Mouse (Mus musculus): ENCODE measurements around the gene Olfr463. TPM values are rescaled to one million over a fixed set of nuclear protein-coding genes. Genes with fewer than 3 reads are reported as not detected.
A peak's percentile ranks its signal among the peaks of the same experiment; 100 is the strongest.

The Olfr463 gene
- not detected in 2 replicates for polyA plus RNA-seq (2014; fragmentation: Nextera tagmentation; extraction: Ambion mirVana)

DNA sequence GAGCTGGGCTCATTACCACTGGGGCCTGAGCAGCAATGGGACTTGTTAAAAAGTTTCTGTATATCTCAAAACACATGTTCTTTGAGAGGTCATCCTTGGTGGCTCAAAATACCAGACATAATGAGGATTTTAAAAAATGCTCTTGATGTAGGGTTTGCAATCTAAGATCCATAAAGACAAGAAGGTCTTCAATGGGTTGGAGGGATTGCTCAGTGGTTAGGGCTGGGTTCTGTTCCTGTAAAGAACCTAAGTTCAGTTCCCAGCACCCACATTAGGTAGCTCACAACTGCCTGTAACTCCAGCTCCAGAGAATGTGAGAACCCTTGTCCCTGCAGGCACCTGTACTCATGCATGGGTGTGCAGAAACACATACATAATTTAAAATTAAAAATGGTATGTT is at the start of gene Olfr463:
Gene Olfr463 (minus strand): TSS at position 101 of the 400 bp plus-strand sequence.
- H3K27me3 ChIP-seq (replicated peaks; ENCODE audit: control insufficient read depth, insufficient read depth, low read length): no peaks in the 10 kb centered on the region
- H3K9ac ChIP-seq (ENCODE audit: low read length): no peak within 1 kb of the TSS
- H3K36me3 ChIP-seq (ENCODE audit: control insufficient read depth, insufficient read depth, low read length): no peaks in the 10 kb centered on the region
- H3K4me2 ChIP-seq (ENCODE audit: low read length): no peak within 1 kb of the TSS
- H3K9me3 ChIP-seq (replicated peaks; ENCODE audit: control insufficient read depth, low read length): no peaks in the 10 kb centered on the region
- ATAC-seq (no peak), DNase-seq (ENCODE audit: low spot score) (no peak)
- H3K4me1 ChIP-seq (ENCODE audit: control insufficient read depth, insufficient read depth, low read length): no peaks in the 10 kb centered on the region
- H3K27ac ChIP-seq (ENCODE audit: low read depth, low read length): no peak within 1 kb of the TSS
- H3K4me3 ChIP-seq (ENCODE audit: low read depth, low read length): no peak within 1 kb of the TSS

DNA sequence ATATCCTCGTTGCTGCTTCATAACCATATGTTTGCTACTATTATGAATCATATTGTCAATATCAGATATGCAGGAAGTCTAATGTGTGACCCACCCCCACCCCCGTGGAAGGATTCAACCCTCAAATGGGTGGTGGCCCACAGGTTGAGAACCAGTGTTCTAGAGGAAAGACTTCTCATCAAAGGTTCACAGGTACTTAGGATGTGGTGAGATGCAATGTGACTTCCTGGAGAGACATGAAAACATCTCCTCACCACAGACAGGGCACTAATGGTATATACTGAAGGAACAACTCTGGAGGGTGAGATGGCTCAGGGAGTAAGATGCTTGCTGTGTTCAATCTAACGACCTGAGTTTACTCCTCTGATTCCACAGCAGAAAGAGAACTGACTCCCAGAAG is 38.3 kb upstream of the Olfr463 start:
- H3K4me2 ChIP-seq (ENCODE audit: low read length): no peak overlapping the region
- no peaks in the 10 kb centered on the region for H3K27me3 ChIP-seq (replicated peaks; ENCODE audit: control insufficient read depth, insufficient read depth, low read length)
- ATAC-seq (no peak), DNase-seq (ENCODE audit: low spot score) (no peak)
- no peaks in the 10 kb centered on the region for H3K4me1 ChIP-seq (ENCODE audit: control insufficient read depth, insufficient read depth, low read length)
- no peaks in the 10 kb centered on the region for H3K36me3 ChIP-seq (ENCODE audit: control insufficient read depth, insufficient read depth, low read length)
- 74% methylated on average over 3 of the region's 3 CpGs for WGBS
- no peak overlapping the region for H3K9ac ChIP-seq (ENCODE audit: low read length)
- no peak overlapping the region for H3K27ac ChIP-seq (ENCODE audit: low read depth, low read length)
- H3K4me3 ChIP-seq (ENCODE audit: low read depth, low read length): no peak overlapping the region
- no peaks in the 10 kb centered on the region for H3K9me3 ChIP-seq (replicated peaks; ENCODE audit: control insufficient read depth, low read length)

DNA sequence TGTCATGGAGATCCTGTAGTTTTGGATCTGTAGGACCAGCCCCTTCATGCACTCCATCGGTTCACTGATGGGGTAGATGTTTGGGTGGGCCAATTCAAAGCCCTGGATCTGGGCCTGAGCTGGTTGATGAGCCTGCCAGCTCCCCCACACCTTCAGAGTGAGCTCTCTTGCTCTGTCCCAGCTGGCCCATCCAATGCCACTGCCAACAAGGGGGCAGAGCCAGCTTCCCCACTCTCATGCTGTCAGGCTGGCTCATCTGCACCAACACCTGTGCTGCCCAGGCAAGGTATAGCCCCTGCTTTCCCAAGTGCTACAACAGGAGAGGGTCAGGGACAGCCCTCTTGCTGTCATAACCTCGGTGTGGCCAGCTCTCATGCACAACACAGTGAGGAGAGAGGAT is 36.5 kb upstream of the Olfr463 start:
- 80% methylated on average over 2 of the region's 2 CpGs for WGBS
- Histone ChIP-seq H3K9me3 (replicated peaks; ENCODE audit: control insufficient read depth, low read length) (no peaks in the 10 kb centered on the region), H3K27me3 (replicated peaks; ENCODE audit: control insufficient read depth, insufficient read depth, low read length) (no peaks in the 10 kb centered on the region), H3K27ac (ENCODE audit: low read depth, low read length) (no peak overlapping the region), H3K4me1 (ENCODE audit: control insufficient read depth, insufficient read depth, low read length) (no peaks in the 10 kb centered on the region), H3K4me2 (ENCODE audit: low read length) (no peak overlapping the region), H3K4me3 (ENCODE audit: low read depth, low read length) (no peak overlapping the region), H3K36me3 (ENCODE audit: control insufficient read depth, insufficient read depth, low read length) (no peaks in the 10 kb centered on the region), H3K9ac (ENCODE audit: low read length) (no peak overlapping the region)
- DNase-seq (ENCODE audit: low spot score) (no peak), ATAC-seq (no peak)

DNA sequence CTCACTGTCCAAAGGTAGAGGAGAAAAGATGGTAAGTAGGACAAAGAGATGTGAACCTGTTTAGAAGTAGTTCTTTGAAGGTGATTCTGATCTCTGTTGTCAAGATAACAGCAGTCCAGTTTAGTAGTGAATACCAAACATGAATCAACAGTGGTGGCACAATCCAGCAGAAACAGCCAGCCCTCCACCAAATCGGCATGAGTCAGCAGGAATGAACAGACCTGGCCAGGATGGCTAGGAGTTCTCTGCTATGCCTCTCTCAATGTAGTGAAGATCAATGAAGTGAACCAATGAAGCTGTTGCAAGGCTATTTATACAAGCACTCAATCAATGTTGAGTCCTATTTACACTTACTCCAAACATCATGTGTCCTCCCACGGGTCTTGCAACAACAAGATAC is 33.2 kb upstream of the Olfr463 start:
- no peaks in the 10 kb centered on the region for H3K36me3 ChIP-seq (ENCODE audit: control insufficient read depth, insufficient read depth, low read length)
- no peak overlapping the region for H3K4me3 ChIP-seq (ENCODE audit: low read depth, low read length)
- no peaks in the 10 kb centered on the region for H3K4me1 ChIP-seq (ENCODE audit: control insufficient read depth, insufficient read depth, low read length)
- H3K27ac ChIP-seq (ENCODE audit: low read depth, low read length): no peak overlapping the region
- no peaks in the 10 kb centered on the region for H3K27me3 ChIP-seq (replicated peaks; ENCODE audit: control insufficient read depth, insufficient read depth, low read length)
- DNase-seq (ENCODE audit: low spot score): no peak
- no peak overlapping the region for H3K9ac ChIP-seq (ENCODE audit: low read length)
- ATAC-seq: no peak
- WGBS: 100% methylated on average over 2 of the region's 2 CpGs
- H3K4me2 ChIP-seq (ENCODE audit: low read length): no peak overlapping the region
- H3K9me3 ChIP-seq (replicated peaks; ENCODE audit: control insufficient read depth, low read length): no peaks in the 10 kb centered on the region

DNA sequence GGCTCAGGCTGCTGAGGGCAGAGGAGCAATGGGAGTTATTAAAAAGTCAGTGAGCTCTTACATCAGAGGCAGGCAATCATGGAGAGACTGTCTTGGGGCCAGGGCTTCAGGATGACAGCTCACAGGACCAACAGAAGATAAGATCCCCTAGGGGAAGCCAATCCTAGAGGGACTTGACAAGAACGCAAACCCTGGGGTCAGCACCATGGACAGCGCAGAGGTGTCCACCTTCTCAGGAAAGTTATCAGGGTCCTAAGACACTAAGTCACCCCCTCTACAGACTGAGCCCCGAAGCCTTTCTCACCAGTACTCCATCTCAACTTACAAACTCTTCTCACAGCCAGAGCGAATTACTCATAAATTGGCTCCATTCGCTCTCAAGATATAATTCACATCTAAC is 23.8 kb upstream of the Olfr463 start, which contains the start of gene Olfr464:
Gene Olfr464 (minus strand): TSS at position 2 of the 400 bp plus-strand sequence.
- Histone ChIP-seq H3K27me3 (replicated peaks; ENCODE audit: control insufficient read depth, insufficient read depth, low read length) (no peaks in the 10 kb centered on the region), H3K9ac (ENCODE audit: low read length) (no peak within 1 kb of the TSS), H3K27ac (ENCODE audit: low read depth, low read length) (no peak within 1 kb of the TSS), H3K36me3 (ENCODE audit: control insufficient read depth, insufficient read depth, low read length) (no peaks in the 10 kb centered on the region), H3K4me2 (ENCODE audit: low read length) (no peak within 1 kb of the TSS), H3K9me3 (replicated peaks; ENCODE audit: control insufficient read depth, low read length) (no peaks in the 10 kb centered on the region), H3K4me1 (ENCODE audit: control insufficient read depth, insufficient read depth, low read length) (no peaks in the 10 kb centered on the region), H3K4me3 (ENCODE audit: low read depth, low read length) (no peak within 1 kb of the TSS)
- 35% methylated on average over 5 of the region's 5 CpGs for WGBS
- ATAC-seq (no peak), DNase-seq (ENCODE audit: low spot score) (peak; percentile 3)

DNA sequence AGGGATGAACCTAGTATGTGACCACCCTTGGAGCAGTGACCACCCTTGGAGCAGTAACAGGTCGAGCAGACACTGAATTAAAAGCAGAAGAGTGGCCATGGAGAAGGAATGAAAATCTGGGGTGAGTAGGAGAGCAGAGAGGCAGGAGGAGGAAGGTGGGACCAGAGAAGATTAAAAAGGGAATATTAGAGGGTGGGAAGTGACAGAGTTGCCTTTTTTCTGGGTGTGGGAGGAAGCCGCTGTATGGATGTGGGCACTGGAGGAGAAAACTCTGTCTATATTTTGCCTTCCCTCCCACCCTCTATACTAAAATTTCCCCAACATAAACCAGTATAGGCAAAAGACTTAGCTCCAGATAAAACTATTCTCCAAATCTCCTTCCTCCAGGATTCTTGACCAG is 23.1 kb upstream of the Olfr463 start:
- DNase-seq (ENCODE audit: low spot score) (no peak), ATAC-seq (no peak)
- Histone ChIP-seq H3K4me2 (ENCODE audit: low read length) (no peak overlapping the region), H3K4me1 (ENCODE audit: control insufficient read depth, insufficient read depth, low read length) (no peaks in the 10 kb centered on the region), H3K4me3 (ENCODE audit: low read depth, low read length) (no peak overlapping the region), H3K9me3 (replicated peaks; ENCODE audit: control insufficient read depth, low read length) (no peaks in the 10 kb centered on the region), H3K36me3 (ENCODE audit: control insufficient read depth, insufficient read depth, low read length) (no peaks in the 10 kb centered on the region), H3K27me3 (replicated peaks; ENCODE audit: control insufficient read depth, insufficient read depth, low read length) (no peaks in the 10 kb centered on the region), H3K9ac (ENCODE audit: low read length) (no peak overlapping the region), H3K27ac (ENCODE audit: low read depth, low read length) (no peak overlapping the region)
- 62% methylated on average over 2 of the region's 2 CpGs for whole genome bisulfite sequencing

DNA sequence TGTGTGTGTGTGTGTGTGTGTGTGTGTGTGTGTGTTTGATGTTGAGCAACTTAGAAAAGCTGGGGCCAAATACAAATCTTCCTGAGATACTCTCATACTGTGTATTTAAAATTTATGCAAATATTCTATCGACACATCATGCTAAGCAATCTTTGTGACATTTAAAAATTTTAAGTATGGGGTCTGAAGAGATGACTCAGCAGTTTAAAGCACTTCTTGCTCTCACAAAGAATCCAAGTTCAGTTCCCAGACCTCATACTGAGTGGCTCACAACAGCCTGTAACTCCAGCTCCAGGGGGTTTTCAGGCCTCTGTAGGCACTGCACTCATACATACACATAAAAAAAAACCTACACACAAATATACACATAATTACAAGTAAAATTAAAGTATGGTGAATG is 18.8 kb upstream of the Olfr463 start:
- no peak overlapping the region for H3K4me2 ChIP-seq (ENCODE audit: low read length)
- no peaks in the 10 kb centered on the region for H3K27me3 ChIP-seq (replicated peaks; ENCODE audit: control insufficient read depth, insufficient read depth, low read length)
- DNase-seq (ENCODE audit: low spot score) (no peak), ATAC-seq (no peak)
- H3K4me3 ChIP-seq (ENCODE audit: low read depth, low read length): no peak overlapping the region
- WGBS: 91% methylated on average over 1 of the region's 1 CpGs
- H3K27ac ChIP-seq (ENCODE audit: low read depth, low read length): no peak overlapping the region
- H3K9ac ChIP-seq (ENCODE audit: low read length): no peak overlapping the region
- no peaks in the 10 kb centered on the region for H3K4me1 ChIP-seq (ENCODE audit: control insufficient read depth, insufficient read depth, low read length)
- H3K36me3 ChIP-seq (ENCODE audit: control insufficient read depth, insufficient read depth, low read length): no peaks in the 10 kb centered on the region
- H3K9me3 ChIP-seq (replicated peaks; ENCODE audit: control insufficient read depth, low read length): no peaks in the 10 kb centered on the region

DNA sequence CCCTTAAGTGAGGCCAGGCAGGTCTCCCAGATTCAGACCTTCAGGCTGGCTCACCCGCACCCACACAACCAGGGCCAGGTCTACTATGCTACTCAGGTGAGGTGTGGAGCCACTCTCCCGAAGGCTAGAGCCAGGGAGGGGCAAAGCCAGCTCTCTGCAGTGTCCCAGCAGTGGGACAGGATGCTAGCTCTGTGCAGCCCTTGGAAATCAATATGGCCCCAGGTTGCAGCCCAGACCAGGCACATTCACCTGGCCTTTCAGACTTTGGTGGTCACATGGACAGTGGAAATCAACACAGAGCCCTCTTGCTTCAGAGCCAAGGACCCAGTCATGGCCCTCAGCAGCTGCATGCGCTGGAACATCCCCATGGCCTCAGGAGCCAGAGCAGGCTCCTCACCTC is 7.1 kb upstream of the Olfr463 start:
- no peaks in the 10 kb centered on the region for H3K36me3 ChIP-seq (ENCODE audit: control insufficient read depth, insufficient read depth, low read length)
- H3K4me3 ChIP-seq (ENCODE audit: low read depth, low read length): no peak overlapping the region
- H3K9me3 ChIP-seq (replicated peaks; ENCODE audit: control insufficient read depth, low read length): no peaks in the 10 kb centered on the region
- no peak for DNase-seq (ENCODE audit: low spot score)
- ATAC-seq: no peak
- WGBS: 79% methylated on average over 3 of the region's 3 CpGs
- H3K9ac ChIP-seq (ENCODE audit: low read length): no peak overlapping the region
- no peaks in the 10 kb centered on the region for H3K4me1 ChIP-seq (ENCODE audit: control insufficient read depth, insufficient read depth, low read length)
- H3K27ac ChIP-seq (ENCODE audit: low read depth, low read length): no peak overlapping the region
- no peaks in the 10 kb centered on the region for H3K27me3 ChIP-seq (replicated peaks; ENCODE audit: control insufficient read depth, insufficient read depth, low read length)
- H3K4me2 ChIP-seq (ENCODE audit: low read length): no peak overlapping the region

DNA sequence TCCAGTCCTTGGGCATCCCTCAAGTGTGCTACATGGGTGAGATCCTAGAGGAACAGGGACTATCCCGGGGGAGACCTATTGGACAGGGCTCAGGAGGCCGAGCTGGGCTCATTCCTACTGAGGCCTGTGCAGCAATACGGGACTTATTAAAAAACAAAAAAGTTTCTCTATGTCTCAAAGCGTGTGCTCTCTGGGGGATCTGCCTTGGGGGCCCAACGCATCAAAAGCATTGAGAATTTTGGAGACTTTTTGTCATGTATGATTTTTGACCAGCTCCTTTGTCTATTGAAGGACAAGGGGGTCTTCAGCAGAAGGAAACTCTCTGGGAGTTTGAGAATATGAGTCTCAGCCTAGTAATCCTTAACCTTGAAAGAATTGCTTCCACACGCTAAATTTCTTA is 5.0 kb downstream of the Olfr463 start, which contains the start of gene Olfr462:
Gene Olfr462 (minus strand): TSS at position 101 of the 400 bp plus-strand sequence.
- 91% methylated on average over 6 of the region's 6 CpGs for WGBS
- H3K9me3 ChIP-seq (replicated peaks; ENCODE audit: control insufficient read depth, low read length): no peaks in the 10 kb centered on the region
- H3K36me3 ChIP-seq (ENCODE audit: control insufficient read depth, insufficient read depth, low read length): no peaks in the 10 kb centered on the region
- no peak within 1 kb of the TSS for H3K4me2 ChIP-seq (ENCODE audit: low read length)
- H3K4me3 ChIP-seq (ENCODE audit: low read depth, low read length): no peak within 1 kb of the TSS
- no peak within 1 kb of the TSS for H3K27ac ChIP-seq (ENCODE audit: low read depth, low read length)
- H3K9ac ChIP-seq (ENCODE audit: low read length): no peak within 1 kb of the TSS
- ATAC-seq (no peak), DNase-seq (ENCODE audit: low spot score) (no peak)
- no peaks in the 10 kb centered on the region for H3K27me3 ChIP-seq (replicated peaks; ENCODE audit: control insufficient read depth, insufficient read depth, low read length)
- no peaks in the 10 kb centered on the region for H3K4me1 ChIP-seq (ENCODE audit: control insufficient read depth, insufficient read depth, low read length)
